Mouse (Mus musculus): Measurements from ENCODE around the gene Mfsd2b. TPM values are rescaled to one million over a fixed set of nuclear protein-coding genes. Genes with fewer than 3 reads are reported as not detected.
A peak's percentile ranks its signal among the peaks of the same experiment; 100 is the strongest.
"Not testable (repeated sequence)": the region's sequence is repeated elsewhere in the genome, so short reads cannot be mapped to it uniquely, and the experiment has no call there.

Mfsd2b gene
- under 1 TPM; 0.39 to 0.69 (median 0.68) TPM for polyA plus RNA-seq (2017; shearing (Covaris generic))

DNA sequence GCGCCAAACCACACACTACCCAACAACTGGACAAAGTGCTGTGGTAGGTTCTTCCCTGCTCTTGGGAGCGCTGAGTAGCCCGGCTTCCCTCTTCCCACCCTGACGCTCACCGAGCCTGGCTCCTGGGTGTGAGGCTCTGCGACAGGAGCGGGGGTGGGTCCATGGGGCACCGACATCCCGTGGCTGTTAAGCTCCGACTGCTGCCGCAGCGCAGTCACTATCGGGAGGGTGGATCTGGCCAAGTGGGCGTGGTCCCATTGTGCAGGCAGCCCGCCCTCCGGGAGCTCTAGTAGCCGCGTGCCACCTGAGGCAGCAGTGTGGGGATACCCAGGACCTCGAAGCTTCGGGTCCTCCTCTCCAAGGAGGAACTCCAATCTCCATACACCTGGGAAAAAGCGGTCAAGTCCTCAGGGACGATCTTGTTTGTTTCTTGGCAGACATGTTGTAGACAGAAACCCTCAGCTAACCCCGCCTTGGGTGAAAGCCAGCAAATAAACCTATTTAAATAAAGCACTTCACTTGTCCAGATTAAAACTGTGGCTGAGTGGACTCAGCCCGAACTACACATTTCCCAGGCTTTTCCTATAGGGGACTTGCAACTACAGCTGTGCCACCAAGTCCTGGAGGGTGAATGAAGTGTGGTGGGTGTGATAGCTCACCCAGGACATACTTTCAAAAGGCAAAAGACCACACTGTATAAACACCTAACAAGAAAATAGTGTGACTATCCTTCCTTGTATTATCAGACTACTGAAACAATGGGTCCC lies at the start of gene Mfsd2b:
Gene Mfsd2b (minus strand): TSS at position 199 of the 767 bp plus-strand sequence.
- peak; percentile 93 for ATAC-seq

DNA sequence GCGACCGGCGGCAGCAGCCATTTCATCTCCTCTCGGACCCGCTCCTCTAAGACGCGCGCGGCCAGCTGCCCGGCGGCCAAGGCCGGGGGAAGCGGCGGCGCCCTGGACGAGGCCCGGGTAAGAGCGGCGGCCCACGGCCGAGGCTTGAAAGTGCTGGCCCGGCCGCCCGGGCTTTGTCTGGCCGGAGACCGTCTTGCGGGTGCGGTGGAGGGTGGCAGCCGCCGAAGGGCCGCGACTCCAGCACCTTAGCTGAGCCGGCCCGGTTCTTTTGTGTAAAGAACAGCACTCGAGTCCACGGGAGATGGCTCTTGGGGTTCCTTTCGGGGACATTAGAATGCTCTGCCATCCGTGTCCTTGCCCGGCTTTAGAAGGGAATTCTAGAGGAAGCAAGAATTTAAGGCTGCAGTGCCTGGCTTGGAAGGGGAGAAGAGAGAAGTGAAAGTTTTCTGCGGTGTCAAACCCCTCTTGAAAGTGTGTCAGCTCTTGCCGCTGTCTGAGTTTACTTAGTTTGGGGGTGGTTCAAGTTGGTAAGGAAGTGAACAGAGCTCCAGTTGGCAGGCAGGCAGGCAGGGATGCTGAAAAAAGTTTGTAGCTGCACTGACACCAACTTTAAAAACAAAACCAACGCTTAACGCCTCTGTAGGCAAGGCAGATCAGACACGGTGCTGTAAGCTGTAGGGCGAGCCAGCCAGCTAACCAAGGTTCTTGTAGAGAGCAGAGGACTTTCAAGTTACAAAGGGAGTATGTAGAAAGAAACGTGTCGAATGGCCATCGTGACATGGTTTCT lies 43.8 kb upstream of the Mfsd2b start:
- peak; percentile 67 for ATAC-seq

GRCm38 (mm10) chr12:4916994-4917804 lies 43.0 kb upstream of the Mfsd2b start, which contains the start of gene Atad2b:
Atad2b (plus strand) TSS chr12:4917353.
- ATAC-seq: peak; percentile 86

DNA sequence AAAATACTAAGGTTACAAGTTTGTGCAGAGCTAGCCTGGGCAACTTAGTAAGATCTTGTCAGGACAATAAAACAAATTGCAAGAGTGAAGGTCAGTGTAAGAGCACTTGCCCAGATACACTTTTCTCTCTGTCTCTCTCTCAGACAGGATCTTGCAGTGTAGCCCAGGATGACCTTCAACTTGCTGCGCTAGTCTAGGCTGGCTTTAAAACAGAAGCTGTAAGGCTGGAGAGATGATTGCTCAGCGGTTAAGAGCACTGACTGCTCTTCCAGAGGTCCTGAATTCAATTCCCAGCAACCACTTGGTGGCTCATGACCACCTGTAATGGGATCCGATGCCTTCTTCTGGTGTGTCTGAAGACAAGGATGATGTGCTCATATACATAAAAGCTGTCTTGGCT lies 40.8 kb upstream of the Mfsd2b start:
- no peak for ATAC-seq

DNA sequence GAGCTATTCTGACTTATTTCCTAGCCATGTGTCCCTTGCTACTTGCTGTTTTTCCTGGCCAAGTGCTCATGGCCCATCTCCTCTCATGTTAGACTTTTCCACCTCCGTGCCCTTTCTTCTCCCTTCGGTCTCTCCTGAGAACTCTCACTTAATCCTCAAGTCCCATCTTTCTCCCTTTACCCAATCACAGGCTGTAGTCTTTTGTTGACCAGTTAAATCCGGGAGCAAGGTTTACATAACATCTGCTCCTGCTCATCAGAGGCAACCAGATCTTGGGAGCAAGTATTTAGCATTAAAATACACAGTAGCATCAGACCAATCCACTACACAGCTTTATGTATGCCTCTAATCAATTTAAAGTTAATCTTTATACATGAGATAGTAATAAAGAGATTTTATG lies 40.3 kb upstream of the Mfsd2b start:
- no peak for ATAC-seq

- no peak for ATAC-seq
These were observed 37.6 kb upstream of the Mfsd2b start for GRCm38 (mm10) chr12:4911716-4912115.

- not testable (repeated sequence) for ATAC-seq
These were observed 36.3 kb upstream of the Mfsd2b start for GRCm38 (mm10) chr12:4910496-4910895.

- ATAC-seq: no peak
These were observed 34.2 kb upstream of the Mfsd2b start for GRCm38 (mm10) chr12:4908391-4908790.

DNA sequence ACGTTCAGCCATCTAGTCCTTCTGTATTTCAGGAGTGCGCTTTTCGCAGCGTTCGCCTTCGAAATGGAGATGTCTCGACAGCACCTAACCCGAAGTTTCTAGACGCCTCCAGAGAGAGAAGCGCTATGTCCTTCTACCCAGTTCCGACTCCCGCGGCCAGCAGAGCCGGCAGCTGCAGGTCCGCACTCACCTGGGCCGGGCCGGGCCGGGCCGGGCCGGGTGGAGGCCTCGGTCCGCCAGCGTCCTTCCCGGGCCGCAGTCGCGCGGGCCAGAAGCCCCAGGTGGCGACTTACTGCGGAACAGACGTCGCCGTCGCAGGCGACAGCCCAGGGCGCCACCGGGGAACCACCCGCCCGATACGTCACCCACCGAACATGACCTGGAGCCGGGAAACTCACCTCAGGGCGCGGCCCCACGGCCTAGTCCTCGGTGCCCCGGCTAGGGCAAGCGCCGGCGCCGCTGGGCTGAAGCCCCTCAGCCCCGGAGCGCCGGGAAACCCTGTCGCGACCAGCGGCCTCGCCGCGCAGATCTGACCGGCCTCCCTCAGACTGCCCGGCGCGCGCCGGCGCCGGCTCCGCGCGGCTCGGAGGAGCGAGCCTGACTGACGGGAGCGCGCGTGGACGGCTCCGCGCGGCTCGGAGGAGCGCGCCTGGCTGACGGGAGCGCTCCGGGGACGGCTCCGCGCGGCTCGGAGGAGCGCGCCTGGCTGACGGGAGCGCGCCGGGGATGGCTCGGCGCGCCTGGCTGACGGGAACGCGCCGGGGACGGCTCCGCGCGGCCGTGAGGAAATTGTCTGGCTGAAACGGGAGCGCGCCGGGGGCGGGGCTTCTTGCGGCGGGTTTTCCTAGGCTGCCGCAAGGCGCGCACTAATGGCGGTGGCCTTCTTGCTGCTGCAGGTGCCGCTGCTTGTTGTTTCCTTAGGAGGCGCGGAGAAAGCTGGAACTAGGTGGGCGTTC lies 33.1 kb upstream of the Mfsd2b start, which contains the start of gene Ubxn2a:
Gene Ubxn2a (minus strand): TSS at position 755 of the 956 bp plus-strand sequence.
- peak; percentile 90 for ATAC-seq

GRCm38 (mm10) chr12:4906476-4906875 lies 32.3 kb upstream of the Mfsd2b start:
- no peak for ATAC-seq

GRCm38 (mm10) chr12:4905946-4906345 lies 31.8 kb upstream of the Mfsd2b start:
- no peak for ATAC-seq

GRCm38 (mm10) chr12:4898024-4898423 lies 23.9 kb upstream of the Mfsd2b start:
- ATAC-seq: no peak

DNA sequence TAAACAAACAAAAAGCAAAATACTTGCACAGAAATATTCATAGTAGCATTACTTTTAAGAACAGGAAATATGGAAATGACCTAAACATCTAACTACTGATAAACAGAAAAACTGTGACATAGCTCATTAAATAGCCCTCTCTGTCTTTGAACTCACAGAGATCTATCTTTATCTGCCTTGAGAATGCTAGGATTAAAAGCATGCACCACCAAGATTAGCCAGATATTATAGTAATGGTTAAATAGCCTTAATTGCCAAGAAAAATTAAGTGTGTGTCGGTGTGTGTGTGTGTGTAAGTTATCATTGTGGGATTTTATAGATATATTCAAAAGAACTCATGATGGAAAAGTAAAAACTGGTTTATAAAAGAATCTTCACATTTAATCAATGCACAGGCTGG lies 15.7 kb upstream of the Mfsd2b start:
- ATAC-seq: no peak

DNA sequence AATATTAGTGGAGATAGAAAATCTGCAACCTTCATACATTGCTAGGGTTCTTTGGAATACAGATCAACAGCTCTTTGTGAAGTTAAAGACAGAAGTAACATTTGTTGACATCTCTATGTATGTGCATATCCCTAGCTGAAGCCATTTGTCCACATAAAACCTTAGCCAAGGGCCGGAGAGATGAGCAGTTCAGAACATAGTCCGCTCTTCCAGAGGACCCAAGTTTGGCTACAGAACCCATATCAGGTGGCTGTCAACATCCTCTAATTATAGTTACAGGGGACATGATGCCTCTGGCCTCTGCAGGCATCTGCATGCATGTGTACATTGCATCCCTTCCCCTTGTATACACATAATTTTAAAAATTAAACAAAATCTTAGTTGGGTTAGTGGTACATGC lies 15.1 kb upstream of the Mfsd2b start:
- ATAC-seq: no peak

GRCm38 (mm10) chr12:4888739-4889138 lies 14.6 kb upstream of the Mfsd2b start:
- ATAC-seq: no peak

GRCm38 (mm10) chr12:4886581-4886980 lies 12.4 kb upstream of the Mfsd2b start:
- ATAC-seq: not testable (repeated sequence)

- no peak for ATAC-seq
These were observed 10.9 kb upstream of the Mfsd2b start for GRCm38 (mm10) chr12:4885062-4885461.

- ATAC-seq: no peak
These were observed 7.9 kb upstream of the Mfsd2b start for GRCm38 (mm10) chr12:4882086-4882485.

DNA sequence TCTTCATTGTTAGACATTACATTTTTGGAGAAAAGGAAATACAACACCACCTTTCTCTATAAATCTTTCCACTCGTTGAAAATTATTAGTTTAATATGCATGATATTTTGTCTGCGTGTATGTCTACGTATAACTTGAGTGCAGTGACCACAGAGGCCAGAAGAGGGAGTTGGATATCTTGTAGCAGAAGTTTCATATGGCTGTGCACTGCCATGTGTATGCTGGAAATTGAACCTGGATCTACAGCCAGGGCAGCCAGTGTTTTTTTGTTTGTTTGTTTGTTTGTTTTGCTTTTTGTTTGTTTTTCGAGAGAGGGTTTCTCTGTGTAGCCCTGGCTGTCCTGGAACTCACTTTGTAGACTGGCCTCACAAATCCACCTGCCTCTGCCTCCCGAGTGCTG lies 4.9 kb upstream of the Mfsd2b start:
- no peak for ATAC-seq

GRCm38 (mm10) chr12:4878296-4878783 lies 4.2 kb upstream of the Mfsd2b start:
- no peak for ATAC-seq

GRCm38 (mm10) chr12:4875623-4876022 lies 1.5 kb upstream of the Mfsd2b start:
- no peak for ATAC-seq
